Mouse (Mus musculus) neural tube, embryonic 14.5 days (tissue): ENCODE measurements around the gene Chil1. TPM values are rescaled to one million over a fixed set of nuclear protein-coding genes. Genes with fewer than 3 reads are reported as not detected.

Source experiments
- ATAC-seq: fragments of 200-750 bp; cut with Nextera tagmentation; 2 replicates; pipeline ENCODE4 v1.8.0; 2017; ENCODE audit warnings: low read depth, mild to moderate bottlenecking, moderate TSS enrichment, moderate library complexity
- H3K27ac ChIP-seq: fragments of 300-500 bp; sonication (generic); 2 replicates; pipeline ENCODE4 v1.5.1; 2014; ENCODE audit warnings: low read depth, mild to moderate bottlenecking, control low read depth, low read length, moderate library complexity, mixed read lengths
- H3K27me3 ChIP-seq: fragments of 300-500 bp; sonication (generic); 2 replicates; pipeline ENCODE4 v1.6.1; 2014; ENCODE audit warnings: low read length; ENCODE audit not compliant: control insufficient read depth, insufficient read depth
- H3K36me3 ChIP-seq: fragments of 300-500 bp; sonication (generic); 2 replicates; pipeline ENCODE4 v1.6.1; 2014; ENCODE audit warnings: low read length, mixed read lengths; ENCODE audit not compliant: control insufficient read depth, insufficient read depth
- H3K4me1 ChIP-seq: fragments of 300-500 bp; sonication (generic); 2 replicates; pipeline ENCODE4 v1.6.1; 2014; ENCODE audit warnings: low read length; ENCODE audit not compliant: control insufficient read depth, insufficient read depth
- H3K4me2 ChIP-seq: fragments of 300-500 bp; sonication (generic); 2 replicates; pipeline ENCODE4 v1.6.1; 2014; ENCODE audit warnings: mild to moderate bottlenecking, low read depth, low read length, control low read depth
- H3K4me3 ChIP-seq: fragments of 300-500 bp; sonication (generic); 2 replicates; pipeline ENCODE4 v1.5.1; 2014; ENCODE audit warnings: low read depth, low read length, control low read depth, mixed read lengths
- H3K9ac ChIP-seq: fragments of 300-500 bp; sonication (generic); replicated peaks from 2 replicates; pipeline ENCODE4 v1.6.1; 2014; ENCODE audit warnings: low read depth, mild to moderate bottlenecking, control low read depth, low read length, mixed read lengths
- H3K9me3 ChIP-seq: fragments of 300-500 bp; sonication (generic); 2 replicates; pipeline ENCODE4 v1.6.1; 2016; ENCODE audit warnings: low read length; ENCODE audit not compliant: control insufficient read depth
- WGBS: fragments of 180-500 bp; shearing (Covaris S2); extraction: QIAGEN DNeasy Blood & Tissue Kit; methylation state at CpG from one replicate; pipeline ENCODE4 v1.1.7; 2014; 5-methylcytosine and 5-hydroxymethylcytosine counted together
- polyA plus RNA-seq: library from polyadenylated mRNA; unstranded; fragments of >200 nt; fragmentation: Nextera tagmentation; extraction: Ambion mirVana; gene quantifications from 2 replicates; pipeline ENCODE4 v1.2.1, GENCODE M21; 2014

Gene Chil1
- polyA plus RNA-seq, 1 experiment from 2014 or later = 2.7 TPM

DNA sequence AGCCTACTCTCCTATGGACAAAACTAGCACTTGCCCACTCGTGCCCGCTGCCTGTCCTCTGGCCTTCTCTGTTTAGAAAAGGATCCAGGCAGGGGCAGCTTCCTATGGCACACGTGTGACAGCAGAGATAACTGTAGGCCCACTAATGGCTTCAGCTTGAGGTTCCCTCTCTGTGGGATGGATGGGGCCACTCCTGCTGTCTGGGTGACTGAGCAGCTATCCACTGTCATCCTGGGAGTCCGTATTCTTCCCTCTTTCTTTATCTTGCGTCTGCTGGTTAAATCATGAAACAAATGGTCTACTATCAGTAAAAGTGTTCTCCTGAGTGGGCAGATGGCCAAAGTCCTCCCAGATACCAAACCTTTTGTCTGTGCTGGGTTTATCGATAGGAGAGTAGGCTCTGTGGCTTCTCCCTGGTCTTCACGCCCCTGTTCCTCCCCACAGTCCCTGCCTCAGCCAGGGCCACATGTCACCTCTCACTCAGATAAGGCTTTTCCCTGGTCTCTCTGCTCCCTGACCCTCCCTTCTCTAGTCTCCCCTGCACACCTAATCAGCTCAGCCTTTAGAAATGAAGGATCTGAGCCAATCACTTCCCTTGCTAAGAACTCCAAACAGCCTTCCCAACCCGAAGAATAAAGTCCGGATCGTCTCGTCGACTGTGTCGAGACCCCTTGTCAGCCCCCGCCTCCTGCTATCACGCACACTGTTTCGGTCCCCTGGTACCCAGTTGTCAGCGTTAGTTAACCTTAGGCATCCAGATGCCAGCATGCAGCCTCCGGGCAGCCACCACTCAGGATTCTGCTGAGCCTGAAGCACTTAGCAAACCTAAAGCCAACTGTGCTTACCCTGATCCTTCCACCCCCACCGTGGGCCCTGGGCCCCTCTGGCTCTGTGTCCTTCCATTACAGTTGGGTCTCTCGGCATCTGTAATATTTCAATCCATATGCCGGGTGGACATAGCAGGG is 29.1 kb upstream of the Chil1 start:
- Histone ChIP-seq H3K4me3 (no peak overlapping the region), H3K27ac (no peak overlapping the region), H3K9ac (no peak overlapping the region), H3K9me3 (no peaks in the 10 kb centered on the region), H3K4me1 (no peaks in the 10 kb centered on the region), H3K4me2 (no peak overlapping the region), H3K27me3 (no peaks in the 10 kb centered on the region), H3K36me3 (no peaks in the 10 kb centered on the region)
- WGBS = 80% methylated on average over 21 of the region's 21 CpGs
- no peak for ATAC-seq

DNA sequence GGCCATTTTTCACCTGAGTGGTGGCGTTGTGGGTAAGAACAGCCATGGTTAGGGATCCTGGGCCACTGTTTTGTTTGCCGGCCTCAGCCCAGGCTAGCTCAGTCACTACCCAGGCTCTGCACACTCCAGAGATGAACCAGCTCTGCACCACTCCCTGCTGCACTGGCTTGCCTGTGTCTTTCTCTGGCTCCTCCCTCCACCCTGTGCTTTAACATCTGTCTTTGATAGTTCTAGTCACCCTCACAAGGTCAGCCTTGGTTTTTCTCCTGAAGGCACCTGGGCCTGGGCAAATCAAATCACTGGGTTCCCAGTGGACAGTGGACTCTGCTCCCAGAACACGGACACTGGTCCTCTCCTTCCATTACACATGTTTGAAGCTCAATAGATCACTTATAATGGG is 27.9 kb upstream of the Chil1 start:
- 90% methylated on average over 3 of the region's 3 CpGs for WGBS
- Histone ChIP-seq H3K4me2 (no peak overlapping the region), H3K9me3 (no peaks in the 10 kb centered on the region), H3K36me3 (no peaks in the 10 kb centered on the region), H3K27me3 (no peaks in the 10 kb centered on the region), H3K4me1 (no peaks in the 10 kb centered on the region), H3K4me3 (no peak overlapping the region), H3K9ac (no peak overlapping the region), H3K27ac (no peak overlapping the region)
- ATAC-seq = no peak

GRCm38 (mm10) chr1:134154655-134155054 is 27.3 kb upstream of the Chil1 start:
- Histone ChIP-seq H3K27ac (no peak overlapping the region), H3K9ac (no peak overlapping the region), H3K36me3 (no peaks in the 10 kb centered on the region), H3K4me1 (no peaks in the 10 kb centered on the region), H3K27me3 (no peaks in the 10 kb centered on the region), H3K4me3 (no peak overlapping the region), H3K9me3 (no peaks in the 10 kb centered on the region), H3K4me2 (no peak overlapping the region)
- no peak for ATAC-seq
- 63% methylated on average over 3 of the region's 3 CpGs for WGBS

GRCm38 (mm10) chr1:134160404-134160803 is 21.6 kb upstream of the Chil1 start:
- Histone ChIP-seq H3K4me2 (no peak overlapping the region), H3K4me1 (no peaks in the 10 kb centered on the region), H3K36me3 (no peaks in the 10 kb centered on the region), H3K27me3 (no peaks in the 10 kb centered on the region), H3K9ac (no peak overlapping the region), H3K27ac (no peak overlapping the region), H3K9me3 (no peaks in the 10 kb centered on the region), H3K4me3 (no peak overlapping the region)
- no peak for ATAC-seq
- 88% methylated on average over 3 of the region's 3 CpGs for WGBS

DNA sequence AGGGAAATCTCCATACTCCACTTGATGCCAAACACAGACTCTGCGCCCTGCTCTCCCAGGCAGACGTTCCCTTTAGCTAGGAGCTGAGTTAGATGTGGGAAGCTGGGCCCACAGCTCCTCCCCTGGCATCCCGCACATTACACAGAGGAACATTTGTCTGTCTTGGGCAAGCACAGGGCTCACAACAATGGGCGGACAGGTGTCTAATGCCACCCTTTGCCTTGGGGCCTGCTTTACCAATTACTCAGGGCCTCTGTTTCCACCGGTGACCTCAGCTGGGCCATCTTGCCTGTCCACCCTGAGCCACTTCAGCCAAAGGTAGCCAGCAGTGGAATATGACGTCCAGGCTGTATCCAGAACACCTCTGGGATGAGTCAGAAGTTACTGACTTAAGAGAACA is 20.6 kb upstream of the Chil1 start:
- Histone ChIP-seq H3K36me3 (no peaks in the 10 kb centered on the region), H3K4me2 (no peak overlapping the region), H3K9me3 (no peaks in the 10 kb centered on the region), H3K9ac (no peak overlapping the region), H3K27ac (no peak overlapping the region), H3K4me3 (no peak overlapping the region), H3K4me1 (no peaks in the 10 kb centered on the region), H3K27me3 (no peaks in the 10 kb centered on the region)
- WGBS = 84% methylated on average over 6 of the region's 6 CpGs
- ATAC-seq = no peak

- Histone ChIP-seq H3K9ac (no peak overlapping the region), H3K36me3 (no peaks in the 10 kb centered on the region), H3K4me2 (no peak overlapping the region), H3K4me3 (no peak overlapping the region), H3K4me1 (no peaks in the 10 kb centered on the region), H3K9me3 (no peaks in the 10 kb centered on the region), H3K27me3 (no peaks in the 10 kb centered on the region), H3K27ac (no peak overlapping the region)
- 80% methylated on average over 6 of the region's 6 CpGs for WGBS
- ATAC-seq = no peak
These were observed 19.3 kb upstream of the Chil1 start for GRCm38 (mm10) chr1:134162510-134163225.

GRCm38 (mm10) chr1:134163476-134163875 is 18.5 kb upstream of the Chil1 start:
- Histone ChIP-seq H3K4me2 (no peak overlapping the region), H3K27ac (no peak overlapping the region), H3K4me1 (no peaks in the 10 kb centered on the region), H3K9me3 (no peaks in the 10 kb centered on the region), H3K4me3 (no peak overlapping the region), H3K9ac (no peak overlapping the region), H3K27me3 (no peaks in the 10 kb centered on the region), H3K36me3 (no peaks in the 10 kb centered on the region)
- ATAC-seq = no peak
- 89% methylated on average over 7 of the region's 7 CpGs for WGBS

DNA sequence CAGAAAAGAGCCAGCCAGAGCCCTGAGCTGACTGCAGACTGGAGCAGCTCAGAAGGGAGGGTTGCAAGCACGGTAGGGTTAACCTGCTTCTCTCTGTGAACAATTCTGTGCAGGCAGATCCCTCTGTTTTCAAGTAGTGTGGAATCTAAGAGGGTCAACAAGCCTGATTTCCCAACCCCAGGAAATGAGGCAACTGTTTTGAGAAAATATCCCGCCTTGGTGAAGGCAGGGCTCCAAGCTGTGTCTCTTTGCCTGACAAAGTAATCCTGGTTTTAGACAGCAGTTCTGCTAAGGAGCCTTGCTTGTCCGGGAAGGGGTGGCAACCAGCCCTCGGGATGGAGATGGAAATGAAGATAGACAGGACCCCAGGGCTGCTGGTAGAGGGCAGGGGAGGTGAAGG is 17.5 kb upstream of the Chil1 start:
- H3K9me3 ChIP-seq = no peaks in the 10 kb centered on the region
- ATAC-seq = no peak
- H3K9ac ChIP-seq = no peak overlapping the region
- no peaks in the 10 kb centered on the region for H3K36me3 ChIP-seq
- no peak overlapping the region for H3K27ac ChIP-seq
- H3K4me2 ChIP-seq = no peak overlapping the region
- WGBS = 78% methylated on average over 4 of the region's 4 CpGs
- no peak overlapping the region for H3K4me3 ChIP-seq
- no peaks in the 10 kb centered on the region for H3K27me3 ChIP-seq
- no peaks in the 10 kb centered on the region for H3K4me1 ChIP-seq

DNA sequence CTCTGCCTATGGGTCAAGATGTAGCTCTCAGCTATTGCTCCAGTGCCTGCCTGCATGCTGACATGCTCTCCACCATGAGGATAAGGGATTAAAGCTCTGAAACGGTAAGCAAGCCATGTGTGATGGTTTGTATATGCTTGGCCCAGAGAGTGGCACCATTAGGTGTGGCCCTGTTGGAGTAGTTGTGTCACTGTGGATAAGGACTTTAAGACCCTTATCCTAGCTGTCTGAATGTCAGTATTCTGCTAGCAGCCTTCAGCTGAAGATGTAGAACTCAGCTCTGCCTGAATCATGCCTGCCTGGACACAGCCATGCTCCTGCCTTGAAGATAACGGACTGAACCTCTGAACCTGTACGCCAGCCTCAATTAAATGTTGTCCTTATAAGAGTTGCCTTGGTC is 15.4 kb upstream of the Chil1 start:
- Histone ChIP-seq H3K4me3 (no peak overlapping the region), H3K4me2 (no peak overlapping the region), H3K9ac (no peak overlapping the region), H3K4me1 (no peaks in the 10 kb centered on the region), H3K9me3 (no peaks in the 10 kb centered on the region), H3K27me3 (no peaks in the 10 kb centered on the region), H3K36me3 (no peaks in the 10 kb centered on the region), H3K27ac (no peak overlapping the region)
- no peak for ATAC-seq
- WGBS = 93% methylated on average over 3 of the region's 3 CpGs
